Mouse (Mus musculus): ENCODE data around the gene Ttc39a. TPM values are rescaled to one million over a fixed set of nuclear protein-coding genes. Genes with fewer than 3 reads are reported as not detected.
"Not testable (repeated sequence)": the region's sequence is repeated elsewhere in the genome, so short reads cannot be mapped to it uniquely, and the experiment has no call there.

Ttc39a gene
- polyA plus RNA-seq, 1 experiment from 2014 or later = 2.6 TPM

GRCm38 (mm10) chr4:109394314-109395074, 11.9 kb upstream of the Ttc39a start:
- Histone ChIP-seq H3K9ac (ENCODE audit: low read depth, low read length) (peak overlapping the region; percentile 31; the same call in 1 of the 2 replicates), H3K4me3 (replicated peaks; ENCODE audit: low read depth, low read length) (0 out of 2 replicates have a peak overlapping the region, but pooled peaks have one; percentile 4), H3K4me2 (ENCODE audit: low read length) (peak overlapping the region; percentile 42), H3K4me1 (replicated peaks; ENCODE audit: insufficient read depth, low read length) (no peaks in the 10 kb centered on the region), H3K27me3 (ENCODE audit: insufficient read depth, low read length) (no peaks in the 10 kb centered on the region), H3K36me3 (ENCODE audit: insufficient read depth, low read length) (no peaks in the 10 kb centered on the region), H3K27ac (no peak overlapping the region), H3K9me3 (replicated peaks; ENCODE audit: low read length) (no peaks in the 10 kb centered on the region)
- no peak for DNase-seq (ENCODE audit: low spot score)
- WGBS = 30% methylated on average over 13 of the region's 13 CpGs
- TF ChIP-seq CTCF (IDR thresholded peaks at IDR 0.05; ENCODE audit: low read depth) = no peak
- peak; percentile 52; the same call in 1 of the 2 replicates for ATAC-seq (replicated peaks; ENCODE audit: low FRiP score, low read depth)

GRCm38 (mm10) chr4:109400366-109400980, 6.0 kb upstream of the Ttc39a start:
- Histone ChIP-seq H3K4me1 (replicated peaks; ENCODE audit: insufficient read depth, low read length) (no peaks in the 10 kb centered on the region), H3K9me3 (replicated peaks; ENCODE audit: low read length) (no peaks in the 10 kb centered on the region), H3K9ac (ENCODE audit: low read depth, low read length) (no peak overlapping the region), H3K4me3 (replicated peaks; ENCODE audit: low read depth, low read length) (no peak overlapping the region), H3K36me3 (ENCODE audit: insufficient read depth, low read length) (no peaks in the 10 kb centered on the region), H3K4me2 (ENCODE audit: low read length) (no peak overlapping the region), H3K27me3 (ENCODE audit: insufficient read depth, low read length) (no peaks in the 10 kb centered on the region), H3K27ac (no peak overlapping the region)
- TF ChIP-seq CTCF (IDR thresholded peaks at IDR 0.05; ENCODE audit: low read depth) = no peak
- no peak for DNase-seq (ENCODE audit: low spot score)
- 74% methylated on average over 10 of the region's 10 CpGs for WGBS
- no peak for ATAC-seq (replicated peaks; ENCODE audit: low FRiP score, low read depth)

- no peaks in the 10 kb centered on the region for H3K4me1 ChIP-seq (replicated peaks; ENCODE audit: insufficient read depth, low read length)
- peak; percentile 41; the same call in 1 of the 2 replicates for TF ChIP-seq CTCF (IDR thresholded peaks at IDR 0.05; ENCODE audit: low read depth)
- H3K9ac ChIP-seq (ENCODE audit: low read depth, low read length) = no peak overlapping the region
- H3K27me3 ChIP-seq (ENCODE audit: insufficient read depth, low read length) = no peaks in the 10 kb centered on the region
- no peak overlapping the region for H3K27ac ChIP-seq
- no peaks in the 10 kb centered on the region for H3K9me3 ChIP-seq (replicated peaks; ENCODE audit: low read length)
- DNase-seq (ENCODE audit: low spot score) = no peak
- H3K36me3 ChIP-seq (ENCODE audit: insufficient read depth, low read length) = no peaks in the 10 kb centered on the region
- no peak for ATAC-seq (replicated peaks; ENCODE audit: low FRiP score, low read depth)
- no peak overlapping the region for H3K4me2 ChIP-seq (ENCODE audit: low read length)
- H3K4me3 ChIP-seq (replicated peaks; ENCODE audit: low read depth, low read length) = no peak overlapping the region
- 79% methylated on average over 5 of the region's 5 CpGs for WGBS
Measured at GRCm38 (mm10) chr4:109401176-109401689, 5.2 kb upstream of the Ttc39a start.

GRCm38 (mm10) chr4:109404908-109405307, 1.5 kb upstream of the Ttc39a start:
- not testable (repeated sequence) for ATAC-seq (replicated peaks; ENCODE audit: low FRiP score, low read depth); H3K9me3 ChIP-seq (replicated peaks; ENCODE audit: low read length); H3K27me3 ChIP-seq (ENCODE audit: insufficient read depth, low read length); H3K4me3 ChIP-seq (replicated peaks; ENCODE audit: low read depth, low read length); H3K36me3 ChIP-seq (ENCODE audit: insufficient read depth, low read length); H3K4me1 ChIP-seq (replicated peaks; ENCODE audit: insufficient read depth, low read length); H3K9ac ChIP-seq (ENCODE audit: low read depth, low read length); H3K4me2 ChIP-seq (ENCODE audit: low read length); H3K27ac ChIP-seq; DNase-seq (ENCODE audit: low spot score)
- 91% methylated on average over 3 of the region's 3 CpGs for WGBS
- 0 out of 2 replicates have a peak, but pooled peaks have one; percentile 14 for TF ChIP-seq CTCF (IDR thresholded peaks at IDR 0.05; ENCODE audit: low read depth)

GRCm38 (mm10) chr4:109405415-109405814, 1.0 kb upstream of the Ttc39a start:
- WGBS = 64% methylated on average over 8 of the region's 8 CpGs
- Histone ChIP-seq H3K4me2 (ENCODE audit: low read length) (no peak overlapping the region), H3K27me3 (ENCODE audit: insufficient read depth, low read length) (no peaks in the 10 kb centered on the region), H3K9ac (ENCODE audit: low read depth, low read length) (no peak overlapping the region), H3K4me3 (replicated peaks; ENCODE audit: low read depth, low read length) (no peak overlapping the region; the same call in 1 of the 2 replicates), H3K9me3 (replicated peaks; ENCODE audit: low read length) (no peaks in the 10 kb centered on the region), H3K4me1 (replicated peaks; ENCODE audit: insufficient read depth, low read length) (no peaks in the 10 kb centered on the region), H3K36me3 (ENCODE audit: insufficient read depth, low read length) (no peaks in the 10 kb centered on the region), H3K27ac (0 out of 2 replicates have a peak overlapping the region, but pooled peaks have one; percentile 11)
- DNase-seq (ENCODE audit: low spot score) (no peak), ATAC-seq (replicated peaks; ENCODE audit: low FRiP score, low read depth) (no peak)
- no peak for TF ChIP-seq CTCF (IDR thresholded peaks at IDR 0.05; ENCODE audit: low read depth)

- H3K36me3 ChIP-seq (ENCODE audit: insufficient read depth, low read length) = no peaks in the 10 kb centered on the region
- H3K4me3 ChIP-seq (replicated peaks; ENCODE audit: low read depth, low read length) = peak overlapping the region; percentile 59
- ATAC-seq (replicated peaks; ENCODE audit: low FRiP score, low read depth) = peak; percentile 81
- DNase-seq (ENCODE audit: low spot score) = peak; percentile 85
- TF ChIP-seq CTCF (IDR thresholded peaks at IDR 0.05; ENCODE audit: low read depth) = no peak
- H3K27ac ChIP-seq = no peak overlapping the region
- WGBS = 6% methylated on average over 3 of the region's 3 CpGs
- H3K4me2 ChIP-seq (ENCODE audit: low read length) = peak overlapping the region; percentile 99
- no peaks in the 10 kb centered on the region for H3K27me3 ChIP-seq (ENCODE audit: insufficient read depth, low read length)
- H3K4me1 ChIP-seq (replicated peaks; ENCODE audit: insufficient read depth, low read length) = no peaks in the 10 kb centered on the region
- H3K9me3 ChIP-seq (replicated peaks; ENCODE audit: low read length) = no peaks in the 10 kb centered on the region
- peak overlapping the region; percentile 63; the same call in 1 of the 2 replicates for H3K9ac ChIP-seq (ENCODE audit: low read depth, low read length)
Measured at GRCm38 (mm10) chr4:109406054-109406485, 353 bp upstream of the Ttc39a start.
